Mouse (Mus musculus) bone marrow macrophage, adult 2 months (primary cell): ENCODE measurements at regions not wholly inside any gene's neighbourhood (a gene's known extent, or its start where the extent isn't known, plus 50 kb on each side); places are given as distances from the start of the nearest gene placed in this dataset.

Source experiments
- CTCF ChIP-seq: IDR thresholded peaks from 2 replicates; pipeline ENCODE4 v1.5.1; 2012; ENCODE audit warnings: low read depth, mild to moderate bottlenecking, low read length, moderate library complexity
- POLR2A ChIP-seq: IDR thresholded peaks from 2 replicates; pipeline ENCODE4 v1.6.1; 2012; ENCODE audit warnings: mild to moderate bottlenecking, low read depth, low read length, borderline replicate concordance

DNA sequence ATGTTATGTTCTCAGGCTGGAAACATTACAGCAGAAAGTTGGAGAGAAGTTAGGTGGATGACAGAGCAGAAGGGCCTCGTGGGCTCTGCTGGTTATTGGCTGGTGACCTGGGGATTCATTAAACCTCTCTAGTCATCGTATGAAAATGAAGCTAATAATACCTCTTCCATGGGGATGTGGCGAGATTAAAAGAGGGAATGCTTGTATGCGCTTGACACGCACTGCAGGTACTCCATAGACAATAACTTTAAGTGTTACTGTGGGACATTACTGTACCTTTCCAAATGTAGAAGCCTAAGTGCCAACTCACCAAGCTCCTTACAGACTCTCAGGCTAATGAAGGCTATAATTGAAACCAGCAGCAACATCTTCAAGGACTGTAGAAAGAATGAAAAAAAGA is 303.1 kb downstream of the Fam198b start:
- TF ChIP-seq CTCF (no peak), POLR2A (no peak)
